Mouse (Mus musculus) T-helper 17 cell (primary cell): ENCODE measurements at regions not wholly inside any gene's neighbourhood (a gene's known extent, or its start where the extent isn't known, plus 50 kb on each side); places are given as distances from the start of the nearest gene placed in this dataset.

Source experiments
- in situ Hi-C, 2 experiments: fragments of 300-600 bp; cut with MboI, MseI; formaldehyde crosslinking; loops; 1 replicate in 1 of 2; 2 replicates in 1 of 2; pipeline ENCODE4 v1.15.1; 2025; ENCODE audit warnings: high pct_unique_total_duplicates in 2 of 2

GRCm38 (mm10) chr4:154726636-154727045 is 59.0 kb upstream of the Actrt2 start:
- in situ Hi-C loops, result no loop called here

GRCm38 (mm10) chr4:154727945-154728344 is 60.3 kb upstream of the Actrt2 start:
- in situ Hi-C loops, result no loop called here

- in situ Hi-C loops, result no loop called here
Observed at GRCm38 (mm10) chr4:154730646-154731045, 63.0 kb upstream of the Actrt2 start.

GRCm38 (mm10) chr4:154731345-154731744 is 63.7 kb upstream of the Actrt2 start:
- in situ Hi-C loops, result no loop called here

DNA sequence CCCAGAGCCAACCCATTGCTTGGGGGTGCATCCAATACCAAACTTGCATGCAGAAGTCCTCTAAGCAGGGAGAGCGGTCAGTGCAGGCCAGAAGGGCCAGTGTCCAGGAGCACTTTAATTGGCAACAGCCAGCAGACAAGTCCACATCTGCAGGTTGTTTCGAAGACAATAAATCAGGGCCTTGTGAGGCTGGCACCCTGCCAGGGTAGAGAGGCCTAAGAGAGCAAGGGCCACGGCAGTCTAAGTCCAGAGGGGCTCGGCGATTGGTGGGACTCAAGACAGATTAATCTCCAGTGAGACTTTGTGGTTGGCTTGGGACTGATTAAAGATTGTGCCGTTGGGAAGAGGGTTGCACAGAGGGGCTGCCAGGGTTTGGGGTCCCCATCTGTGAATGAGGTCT is 68.4 kb upstream of the Actrt2 start:
- in situ Hi-C loops, result no loop called here

- in situ Hi-C loops, result no loop called here
Observed at GRCm38 (mm10) chr4:154741123-154741890, 73.6 kb upstream of the Actrt2 start.

DNA sequence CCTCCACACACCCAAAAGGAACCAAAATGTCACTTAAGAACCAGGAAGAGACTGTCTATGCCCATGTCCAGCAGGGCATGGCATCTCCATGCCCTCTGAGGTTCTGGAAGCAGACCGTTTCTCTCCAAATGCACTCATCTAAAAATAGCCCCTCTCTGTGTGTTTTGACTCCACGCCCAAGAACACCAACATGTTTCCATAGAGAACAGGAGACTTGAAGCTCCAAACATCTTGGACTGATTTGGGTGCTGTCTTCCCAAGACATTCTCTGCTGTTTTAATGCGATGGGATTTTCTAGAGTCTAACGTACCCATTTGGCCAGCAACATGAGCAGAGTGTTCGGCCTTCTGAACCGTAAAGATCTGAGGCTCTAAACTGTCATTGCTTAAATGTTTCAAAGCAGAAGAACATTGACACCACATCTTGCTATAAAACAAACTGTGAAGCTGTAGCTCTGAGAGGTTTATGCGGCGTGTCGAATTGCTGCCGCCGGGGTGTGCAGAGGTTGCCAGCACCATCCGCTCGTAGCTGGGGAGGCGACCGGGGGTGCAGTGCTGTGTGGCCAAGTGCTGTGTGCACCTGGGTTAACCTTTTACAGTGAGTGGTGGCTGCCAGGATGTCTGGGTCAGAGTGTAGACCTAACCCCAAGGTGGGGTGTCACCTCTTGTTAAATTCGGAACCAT is 78.8 kb upstream of the Actrt2 start:
- in situ Hi-C loops, result no loop called here

DNA sequence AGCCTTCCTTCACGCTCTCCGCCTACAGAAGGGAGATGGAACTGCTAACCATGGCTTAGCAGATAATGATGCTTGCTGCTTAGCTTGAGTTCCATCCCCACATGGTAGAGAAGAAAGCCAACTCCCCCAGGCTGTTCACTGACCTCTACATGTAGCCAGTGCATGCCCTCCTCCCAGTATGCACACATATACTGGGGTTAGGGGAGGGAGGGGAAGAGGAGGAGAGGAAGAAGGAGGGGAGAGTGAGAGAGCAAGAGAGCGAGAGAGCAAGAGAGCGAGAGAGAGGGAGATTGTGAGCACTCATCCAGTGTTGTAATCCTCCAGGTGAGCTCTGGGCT is 79.3 kb upstream of the Actrt2 start:
- in situ Hi-C loops, result no loop called here

- in situ Hi-C loops, result no loop called here
Observed at GRCm38 (mm10) chr4:154749160-154749559, 81.5 kb upstream of the Actrt2 start.

DNA sequence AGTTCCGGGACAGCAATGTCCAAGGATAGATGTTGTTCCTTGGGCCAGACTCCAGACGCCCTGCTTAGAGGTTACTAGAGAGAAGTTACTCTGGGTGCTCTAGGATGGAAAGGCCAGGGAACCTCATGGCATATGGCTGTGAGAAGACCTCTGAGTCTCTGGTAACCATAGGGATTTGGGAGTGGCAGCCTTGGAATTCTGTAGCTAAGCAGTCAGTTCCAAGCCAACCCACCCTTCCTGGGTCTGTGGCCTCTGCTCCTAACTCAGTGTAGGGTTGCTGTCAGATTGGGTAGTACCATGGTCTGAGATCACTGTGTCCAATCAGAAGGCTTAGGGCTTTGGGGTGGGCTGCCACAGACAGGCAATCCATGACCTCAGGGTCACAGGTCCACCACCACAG is 82.3 kb upstream of the Actrt2 start:
- in situ Hi-C loops, result no loop called here

- in situ Hi-C loops, result no loop called here
Observed at GRCm38 (mm10) chr4:154750440-154751107, 82.9 kb upstream of the Actrt2 start.

DNA sequence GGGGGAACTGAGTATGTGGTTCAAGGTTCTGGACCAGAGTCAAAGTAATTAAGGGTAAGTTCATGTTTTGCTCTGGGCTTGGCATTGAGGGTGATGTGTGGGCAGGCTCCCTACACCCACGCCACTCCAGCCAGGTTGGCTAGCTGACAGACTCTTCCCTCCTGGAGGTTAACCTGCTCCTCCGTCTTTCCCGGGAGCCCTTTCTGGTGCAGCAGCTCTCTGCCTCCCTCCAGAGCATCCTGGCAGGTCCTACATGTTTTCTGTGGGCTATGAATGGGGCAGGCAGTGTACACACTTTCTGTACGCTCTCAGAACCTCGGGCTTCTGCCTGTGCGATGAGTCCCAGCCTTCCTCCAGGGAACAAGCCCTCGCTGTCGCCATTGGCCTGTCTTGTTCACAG is 82.8 kb upstream of the Ttc34 start:
- in situ Hi-C loops, result no loop called here

DNA sequence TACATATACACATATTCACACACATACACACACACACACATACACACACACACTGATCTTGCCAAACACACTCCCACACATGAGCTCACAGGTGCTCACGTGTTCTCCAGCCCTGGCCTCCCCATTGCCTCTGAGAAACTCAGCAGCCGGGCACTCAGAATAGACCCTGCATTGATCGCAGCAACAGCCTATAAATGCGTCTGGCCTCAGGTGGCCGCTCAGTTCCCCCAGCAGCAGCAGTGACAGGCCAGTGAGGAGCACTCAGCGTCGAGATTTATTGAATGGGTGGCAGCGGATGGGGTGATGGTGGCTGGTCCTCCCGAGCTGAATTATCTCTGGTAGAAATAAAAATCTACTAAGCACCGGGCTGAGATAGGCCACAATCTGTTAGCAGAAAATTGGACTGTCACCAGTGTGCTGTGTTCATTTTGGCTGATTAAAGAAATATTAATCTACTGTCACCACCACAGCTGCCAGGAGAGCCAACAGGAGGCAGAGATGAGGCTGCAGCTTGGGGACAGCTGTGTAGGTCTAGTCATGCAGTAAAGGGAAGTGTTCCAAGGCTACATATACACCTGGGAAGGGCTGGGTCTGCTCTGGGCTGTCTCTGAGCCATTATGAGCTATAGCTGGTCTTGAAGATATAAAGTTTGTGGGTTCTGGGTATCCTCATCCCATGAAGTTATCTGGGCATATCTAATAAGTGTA is 80.4 kb upstream of the Ttc34 start:
- in situ Hi-C loops, result no loop called here

- in situ Hi-C loops, result no loop called here
Observed at GRCm38 (mm10) chr4:154759881-154760280, 77.4 kb upstream of the Ttc34 start.

- in situ Hi-C loops, result no loop called here
Observed at GRCm38 (mm10) chr4:154764238-154764637, 73.0 kb upstream of the Ttc34 start.

DNA sequence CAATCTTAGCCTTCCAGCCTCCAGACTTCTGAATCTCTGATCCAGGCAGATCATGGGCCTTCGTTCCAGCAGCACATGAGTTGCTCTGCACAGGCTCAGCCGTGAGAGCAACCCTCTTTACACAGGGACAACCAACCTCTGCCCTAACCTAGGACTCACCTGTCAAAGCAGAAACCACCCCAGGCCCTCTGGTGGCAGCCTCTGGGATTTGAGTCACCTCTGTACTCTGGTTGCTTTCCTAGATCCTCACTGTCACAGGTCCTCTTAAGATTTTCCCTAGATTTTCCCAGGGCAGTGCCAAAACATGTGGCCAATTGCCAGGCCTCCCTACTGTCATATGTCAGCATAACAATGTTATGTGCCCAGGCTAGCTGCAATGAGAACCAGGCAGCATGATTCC is 71.1 kb upstream of the Ttc34 start:
- in situ Hi-C loops, result no loop called here

- in situ Hi-C loops, result no loop called here
Observed at GRCm38 (mm10) chr4:154771330-154772076, 65.8 kb upstream of the Ttc34 start.

GRCm38 (mm10) chr4:154772077-154772462 is 65.2 kb upstream of the Ttc34 start:
- in situ Hi-C loops, result no loop called here

- in situ Hi-C loops, result no loop called here
Observed at GRCm38 (mm10) chr4:154773830-154774229, 63.4 kb upstream of the Ttc34 start.

- in situ Hi-C loops, result no loop called here
Observed at GRCm38 (mm10) chr4:154774332-154774731, 62.9 kb upstream of the Ttc34 start.

DNA sequence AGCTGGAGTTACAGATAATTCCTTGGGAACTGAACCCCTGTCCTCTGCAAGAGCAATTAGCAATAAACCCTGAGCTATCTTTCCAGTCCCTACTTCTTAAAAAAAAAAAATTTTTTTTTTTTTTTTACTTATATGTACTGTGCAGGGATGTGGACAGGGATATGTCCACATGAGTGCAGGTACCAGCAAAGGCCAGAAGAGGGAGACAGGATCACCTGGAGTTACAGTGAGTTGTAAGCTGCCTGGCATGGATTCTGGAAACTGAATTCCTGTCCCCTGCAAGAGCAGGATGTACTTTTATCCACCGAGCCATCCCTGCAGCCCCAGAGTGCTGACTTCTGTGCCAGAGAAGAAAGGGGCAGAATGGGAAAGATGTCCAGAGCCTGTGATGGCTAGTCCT is 58.4 kb upstream of the Ttc34 start:
- in situ Hi-C loops, result no loop called here
